Mouse (Mus musculus) bone marrow, adult 2 months (tissue): Measurements from ENCODE around the gene Pabpc6.

Experiments
- CTCF ChIP-seq: fragments of 200-500 bp; IDR thresholded peaks from 2 replicates; pipeline ENCODE4 v1.5.1; 2011; ENCODE audit warnings: low read length, control low read depth; ENCODE audit not compliant: control insufficient read depth, insufficient read depth
- POLR2A ChIP-seq: fragments of 200-500 bp; IDR thresholded peaks from 2 replicates; pipeline ENCODE4 v1.6.1; 2011; ENCODE audit warnings: low read depth, mild to moderate bottlenecking, control low read depth, low read length, borderline replicate concordance; ENCODE audit not compliant: control insufficient read depth

DNA sequence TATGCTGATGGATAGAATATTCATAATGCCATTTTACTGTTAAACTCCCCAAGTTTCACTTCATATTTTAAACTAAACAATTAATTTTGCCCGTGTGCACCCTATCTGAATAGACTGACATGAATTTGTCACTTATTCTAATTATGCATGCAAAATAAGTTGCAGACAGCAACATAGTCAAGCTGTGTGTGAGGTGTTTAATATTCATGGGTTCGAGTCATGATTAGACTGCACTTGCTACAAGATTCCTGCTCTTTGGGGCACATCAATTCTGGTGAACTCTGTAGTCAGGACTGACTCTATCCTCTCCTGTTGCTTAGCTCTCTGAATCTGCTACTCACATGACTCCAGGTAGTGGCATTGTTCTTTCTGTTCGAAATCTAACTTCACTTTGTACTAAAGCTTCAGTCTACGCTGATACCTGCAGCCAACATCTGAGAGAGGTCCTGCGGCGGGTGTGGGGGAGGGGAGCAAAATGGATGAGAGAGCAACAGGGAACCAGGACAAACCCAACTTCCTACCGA lies 25.8 kb downstream of the Pabpc6 start:
- TF ChIP-seq CTCF (no peak), POLR2A (no peak)
